Mouse (Mus musculus): Measurements from ENCODE around the gene Mmp11.

Gene Mmp11

GRCm38 (mm10) chr10:75937851-75938643 lies 1.8 kb upstream of the Mmp11 start:
- DNase-seq (ENCODE audit: low read depth): peak; percentile 44

GRCm38 (mm10) chr10:75936909-75937667 lies 792 bp upstream of the Mmp11 start:
- DNase-seq (ENCODE audit: low read depth): no peak

- DNase-seq (ENCODE audit: low read depth): no peak
These were observed 1.3 kb downstream of the Mmp11 start for GRCm38 (mm10) chr10:75934991-75935390.

- no peak for DNase-seq (ENCODE audit: low read depth)
These were observed 3.4 kb downstream of the Mmp11 start, which contains the start of gene Chchd10 for GRCm38 (mm10) chr10:75932891-75933290. Gene Chchd10, plus strand, starts transcription at chr10:75933130.

- peak; percentile 60 for DNase-seq (ENCODE audit: low read depth)
These were observed 4.1 kb downstream of the Mmp11 start for GRCm38 (mm10) chr10:75932081-75932678.

GRCm38 (mm10) chr10:75931311-75931710 lies 5.0 kb downstream of the Mmp11 start:
- no peak for DNase-seq (ENCODE audit: low read depth)

- DNase-seq (ENCODE audit: low read depth): no peak
These were observed 6.0 kb downstream of the Mmp11 start for GRCm38 (mm10) chr10:75930304-75930703.

GRCm38 (mm10) chr10:75926396-75926795 lies 9.9 kb downstream of the Mmp11 start:
- peak; percentile 43 for DNase-seq (ENCODE audit: low read depth)

- DNase-seq (ENCODE audit: low read depth): no peak
These were observed 12.0 kb downstream of the Mmp11 start for GRCm38 (mm10) chr10:75924324-75924723.

- DNase-seq (ENCODE audit: low read depth): peak; percentile 27
These were observed 14.4 kb downstream of the Mmp11 start for GRCm38 (mm10) chr10:75921726-75922560.

GRCm38 (mm10) chr10:75921026-75921725 lies 15.1 kb downstream of the Mmp11 start, which contains the start of gene Smarcb1:
Gene Smarcb1, minus strand, starts transcription at chr10:75921617.
- peak; percentile 95 for DNase-seq (ENCODE audit: low read depth)

GRCm38 (mm10) chr10:75919026-75919425 lies 17.3 kb downstream of the Mmp11 start:
- DNase-seq (ENCODE audit: low read depth): no peak

- DNase-seq (ENCODE audit: low read depth): no peak
These were observed 19.5 kb downstream of the Mmp11 start for GRCm38 (mm10) chr10:75916840-75917239.

- no peak for DNase-seq (ENCODE audit: low read depth)
These were observed 20.7 kb downstream of the Mmp11 start for GRCm38 (mm10) chr10:75915557-75915956.

GRCm38 (mm10) chr10:75913013-75913589 lies 23.2 kb downstream of the Mmp11 start:
- no peak for DNase-seq (ENCODE audit: low read depth)

GRCm38 (mm10) chr10:75910698-75911097 lies 25.6 kb downstream of the Mmp11 start:
- no peak for DNase-seq (ENCODE audit: low read depth)

- DNase-seq (ENCODE audit: low read depth): no peak
These were observed 29.4 kb downstream of the Mmp11 start for GRCm38 (mm10) chr10:75906882-75907281.

- no peak for DNase-seq (ENCODE audit: low read depth)
These were observed 31.9 kb downstream of the Mmp11 start for GRCm38 (mm10) chr10:75904391-75904790.

- DNase-seq (ENCODE audit: low read depth): no peak
These were observed 37.5 kb downstream of the Mmp11 start for GRCm38 (mm10) chr10:75898846-75899245.

GRCm38 (mm10) chr10:75898039-75898564 lies 38.2 kb downstream of the Mmp11 start:
- DNase-seq (ENCODE audit: low read depth): no peak
